ENCODE assay signal across 25 mouse cellular contexts in the genomic region with DNA sequence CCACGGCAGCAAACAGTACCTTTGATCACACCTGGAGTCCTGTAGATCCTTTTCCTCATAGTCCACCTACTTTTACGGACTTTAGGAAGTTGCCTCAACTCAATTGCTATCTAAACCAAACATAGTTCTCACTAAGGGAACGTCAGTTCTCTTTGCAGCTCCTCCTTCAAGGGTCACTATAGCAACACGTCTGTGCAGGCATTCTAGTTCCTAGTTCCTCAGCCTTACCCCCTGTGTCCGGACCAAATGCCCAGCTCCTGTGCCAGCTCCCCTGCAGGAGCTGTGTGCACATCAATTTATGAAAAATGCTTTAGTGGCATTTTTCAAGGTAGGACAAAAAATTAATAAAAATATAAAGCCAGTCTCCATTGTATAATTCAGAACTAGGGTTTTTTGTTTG.
DNase-seq lines count a peak whose midpoint lies in the region; ATAC-seq and TF ChIP-seq lines count a peak whose summit lies in the region.
"Had no signal": no experiment of that assay in that cellular context is flagged by ENCODE, and none has a peak within 500 bp of the region (broad histone marks: within the 10 kb centered on the region; RNA-seq: fewer than 3 reads in every experiment).

No protein-coding gene starts in this region.

- H3K36me3 ChIP-seq in hindbrain, postnatal 0 days (ENCODE audit: insufficient read depth, low read length): no peaks in the 10 kb centered on the region
- H3K36me3 ChIP-seq in hindbrain, embryonic 13.5 days: no peaks in the 10 kb centered on the region
- H3K36me3 ChIP-seq in thymus, adult 2 months (ENCODE audit: control insufficient read depth, insufficient read depth, low read length): no peaks in the 10 kb centered on the region
- H3K36me3 ChIP-seq: embryonic facial prominence, embryonic 10.5 days; forebrain, embryonic 10.5 days; limb, embryonic 12.5 days; midbrain, embryonic 13.5 days; neural tube, embryonic 12.5 days had no signal

- H3K27me3 ChIP-seq in hindbrain, postnatal 0 days (ENCODE audit: insufficient read depth, low read length): no peaks in the 10 kb centered on the region
- no peaks in the 10 kb centered on the region for H3K27me3 ChIP-seq in hindbrain, embryonic 13.5 days
- no peaks in the 10 kb centered on the region for H3K27me3 ChIP-seq in thymus, adult 2 months (ENCODE audit: control insufficient read depth, insufficient read depth, low read length)
- H3K27me3 ChIP-seq: limb, embryonic 12.5 days; midbrain, embryonic 13.5 days; neural tube, embryonic 12.5 days had no signal

- H3K4me3 ChIP-seq in hindbrain, postnatal 0 days (ENCODE audit: low read length): no peak overlapping the region
- no peak overlapping the region for H3K4me3 ChIP-seq in hindbrain, embryonic 13.5 days
- no peak overlapping the region for H3K4me3 ChIP-seq in thymus, adult 2 months (ENCODE audit: control insufficient read depth, insufficient read depth, low read length)
- H3K4me3 ChIP-seq: embryonic facial prominence, embryonic 10.5 days; forebrain, embryonic 10.5 days; limb, embryonic 12.5 days; midbrain, embryonic 13.5 days; neural tube, embryonic 12.5 days had no signal

- H3K9ac ChIP-seq in hindbrain, postnatal 0 days (replicated peaks; ENCODE audit: low read length): no peak overlapping the region
- H3K9ac ChIP-seq in hindbrain, embryonic 13.5 days: no peak overlapping the region
- H3K9ac ChIP-seq: limb, embryonic 12.5 days; liver, postnatal 0 days; midbrain, embryonic 13.5 days; neural tube, embryonic 12.5 days had no signal

- no peak overlapping the region for H3K27ac ChIP-seq in hindbrain, postnatal 0 days
- H3K27ac ChIP-seq in hindbrain, embryonic 13.5 days: no peak overlapping the region
- H3K27ac ChIP-seq in thymus, adult 2 months (ENCODE audit: control insufficient read depth, insufficient read depth, low read length): no peak overlapping the region
- H3K27ac ChIP-seq: embryonic facial prominence, embryonic 10.5 days; forebrain, embryonic 10.5 days; limb, embryonic 12.5 days; midbrain, embryonic 13.5 days; neural tube, embryonic 12.5 days had no signal

- no peaks in the 10 kb centered on the region for H3K9me3 ChIP-seq in hindbrain, postnatal 0 days (ENCODE audit: low read length)
- no peaks in the 10 kb centered on the region for H3K9me3 ChIP-seq in hindbrain, embryonic 13.5 days
- H3K9me3 ChIP-seq: embryonic facial prominence, embryonic 10.5 days; forebrain, embryonic 10.5 days; limb, embryonic 12.5 days; midbrain, embryonic 13.5 days; neural tube, embryonic 12.5 days had no signal

- no peak for TF ChIP-seq CTCF in hindbrain, postnatal 0 days (IDR thresholded peaks at IDR 0.05; ENCODE audit: low read depth)
- no peak for TF ChIP-seq CTCF in thymus, adult 2 months (IDR thresholded peaks at IDR 0.05; ENCODE audit: borderline replicate concordance, control insufficient read depth, extremely low read depth, insufficient read depth, low read length, poor library complexity)

- ATAC-seq in hindbrain, postnatal 0 days: 0 out of 2 replicates have a peak, but pooled peaks have one; percentile 61
- no peak for ATAC-seq in hindbrain, embryonic 13.5 days (ENCODE audit: low FRiP score)
- ATAC-seq: forebrain, embryonic 16.5 days; liver, postnatal 0 days; lung, postnatal 0 days; midbrain, embryonic 13.5 days had no signal

- WGBS in hindbrain, postnatal 0 days: 34% methylated on average over 5 of the region's 5 CpGs
- 50% methylated on average over 5 of the region's 5 CpGs for WGBS in hindbrain, embryonic 13.5 days
- WGBS in thymus, adult 2 months: 30% methylated on average over 5 of the region's 5 CpGs

- H3K4me2 ChIP-seq in hindbrain, postnatal 0 days (ENCODE audit: low read depth, low read length): no peak overlapping the region
- no peak overlapping the region for H3K4me2 ChIP-seq in hindbrain, embryonic 13.5 days
- H3K4me2 ChIP-seq: heart, embryonic 11.5 days; limb, embryonic 12.5 days; liver, embryonic 11.5 days; midbrain, embryonic 13.5 days; neural tube, embryonic 12.5 days had no signal

- no peak for TF ChIP-seq POLR2A in thymus, adult 2 months (IDR thresholded peaks at IDR 0.05; ENCODE audit: control insufficient read depth, extremely low read depth, insufficient read depth, low read length, poor library complexity)

- peak; percentile 55 for DNase-seq in hindbrain, postnatal 0 days (ENCODE audit: low spot score)
- DNase-seq in cerebellum, adult 18-20 months: peak; percentile 88 to 93
- peak; percentile 89 to 91 for DNase-seq in cerebellum, postnatal 14 days
- DNase-seq in retina, embryonic 14.5 days (ENCODE audit: low spot score): no peak
- no peak for DNase-seq in frontal cortex, postnatal 14 days (ENCODE audit: low spot score in 2 of 2)
- DNase-seq in thymus, adult 2 months: no peak
- DNase-seq: adrenal gland, postnatal 25 days; gastrocnemius, postnatal 14 days; heart, adult 11 months; kidney, adult 8-10 months; kidney, postnatal 10 days; liver, postnatal 0 days; retina, postnatal 1 day; right cerebral cortex, postnatal 4 days; thymus, postnatal 25 days had no signal

- H3K4me1 ChIP-seq in hindbrain, postnatal 0 days (ENCODE audit: insufficient read depth, low read length): no peaks in the 10 kb centered on the region; the same call in 1 of the 2 replicates
- H3K4me1 ChIP-seq in hindbrain, embryonic 13.5 days (replicated peaks): no peaks in the 10 kb centered on the region; the same call in 1 of the 2 replicates
- peaks cover 5% of the 10 kb centered on the region for H3K4me1 ChIP-seq in thymus, adult 2 months (replicated peaks; ENCODE audit: control insufficient read depth, insufficient read depth, low read length)
- H3K4me1 ChIP-seq: embryonic facial prominence, embryonic 10.5 days; forebrain, embryonic 10.5 days; limb, embryonic 12.5 days; midbrain, embryonic 13.5 days; neural tube, embryonic 12.5 days had no signal

Comparison
In these comparisons a context has a peak if more than half of its experiments do, and no peak if none do; other contexts are left out.
1. DNase-seq: peak in hindbrain, postnatal 0 days (single experiment), cerebellum, adult 18-20 months (2 of 2) and cerebellum, postnatal 14 days (2 of 2); none in retina, embryonic 14.5 days (single experiment), frontal cortex, postnatal 14 days (0 of 2) and thymus, adult 2 months (single experiment).